Mouse (Mus musculus) hindbrain, embryonic 14.5 days (tissue): ENCODE results near the gene Hsd3b7. TPM values are rescaled to one million over a fixed set of nuclear protein-coding genes. Genes with fewer than 3 reads are reported as not detected.
A peak's percentile ranks its signal among the peaks of the same experiment; 100 is the strongest.

Source experiments
- ATAC-seq: fragments of 200-750 bp; cut with Nextera tagmentation; 2 replicates; pipeline ENCODE4 v1.8.0; 2017; ENCODE audit warnings: moderate number of reproducible peaks, mild to moderate bottlenecking, moderate TSS enrichment, moderate library complexity; ENCODE audit not compliant: low FRiP score
- DNase-seq: peaks from one replicate; pipeline ENCODE4 v3.0.0-alpha.2; 2015; ENCODE audit warnings: low spot score
- H3K27ac ChIP-seq: fragments of 300-500 bp; sonication (generic); 2 replicates; pipeline ENCODE4 v1.5.1; 2014; ENCODE audit warnings: mild to moderate bottlenecking, moderate library complexity
- H3K27me3 ChIP-seq: fragments of 300-500 bp; sonication (generic); 2 replicates; pipeline ENCODE4 v1.6.1; 2014; ENCODE audit warnings: mild to moderate bottlenecking, low read length, mixed read lengths; ENCODE audit not compliant: control insufficient read depth, insufficient read depth
- H3K36me3 ChIP-seq: fragments of 300-500 bp; sonication (generic); replicated peaks from 2 replicates; pipeline ENCODE4 v1.6.1; 2014; ENCODE audit not compliant: control insufficient read depth, insufficient read depth
- H3K4me1 ChIP-seq: fragments of 300-500 bp; sonication (generic); replicated peaks from 2 replicates; pipeline ENCODE4 v1.6.1; 2014; ENCODE audit warnings: antibody characterized with exemption, low read length, mixed read lengths; ENCODE audit not compliant: control insufficient read depth, insufficient read depth
- H3K4me2 ChIP-seq: fragments of 300-500 bp; sonication (generic); replicated peaks from 2 replicates; pipeline ENCODE4 v1.6.1; 2014; ENCODE audit warnings: mild to moderate bottlenecking, moderate library complexity
- H3K4me3 ChIP-seq: fragments of 300-500 bp; sonication (generic); replicated peaks from 2 replicates; pipeline ENCODE4 v1.5.1; 2014; ENCODE audit warnings: mild to moderate bottlenecking, low read length
- H3K9ac ChIP-seq: fragments of 300-500 bp; sonication (generic); 2 replicates; pipeline ENCODE4 v1.6.1; 2014
- H3K9me3 ChIP-seq: fragments of 300-500 bp; sonication (generic); 2 replicates; pipeline ENCODE4 v1.6.1; 2016; ENCODE audit warnings: low read length; ENCODE audit not compliant: control insufficient read depth
- WGBS: fragments of 180-500 bp; shearing (Covaris S2); extraction: QIAGEN DNeasy Blood & Tissue Kit; methylation state at CpG from one replicate; pipeline ENCODE4 v1.1.7; 2014; 5-methylcytosine and 5-hydroxymethylcytosine counted together
- polyA plus RNA-seq: library from polyadenylated mRNA; unstranded; fragments of >200 nt; fragmentation: Nextera tagmentation; extraction: Ambion mirVana; gene quantifications from 2 replicates; pipeline ENCODE4 v1.2.1, GENCODE M21; 2014

The Hsd3b7 gene
- polyA plus RNA-seq, 1 experiment from 2014 or later: 11.0 TPM

GRCm38 (mm10) chr7:127797076-127797845 is 3.1 kb upstream of the Hsd3b7 start:
- H3K4me3 ChIP-seq: no peak overlapping the region
- H3K27ac ChIP-seq: no peak overlapping the region
- DNase-seq: no peak
- WGBS: 95% methylated on average over 23 of the region's 23 CpGs
- H3K4me2 ChIP-seq: no peak overlapping the region
- 0 out of 2 replicates have a peak, but pooled peaks cover 5% of the 10 kb centered on the region for H3K4me1 ChIP-seq
- peaks cover 80% of the 10 kb centered on the region for H3K36me3 ChIP-seq
- H3K9me3 ChIP-seq: no peaks in the 10 kb centered on the region
- H3K27me3 ChIP-seq: no peaks in the 10 kb centered on the region
- ATAC-seq: no peak
- no peak overlapping the region for H3K9ac ChIP-seq

GRCm38 (mm10) chr7:127798591-127798990 is 1.8 kb upstream of the Hsd3b7 start:
- DNase-seq (no peak), ATAC-seq (no peak)
- Histone ChIP-seq H3K9me3 (no peaks in the 10 kb centered on the region), H3K4me2 (no peak overlapping the region), H3K9ac (no peak overlapping the region), H3K27ac (no peak overlapping the region), H3K36me3 (peaks cover 74% of the 10 kb centered on the region), H3K4me3 (no peak overlapping the region), H3K4me1 (0 out of 2 replicates have a peak, but pooled peaks cover 5% of the 10 kb centered on the region), H3K27me3 (no peaks in the 10 kb centered on the region)
- over 99% methylated on average over 4 of the region's 4 CpGs for WGBS

GRCm38 (mm10) chr7:127799211-127799610 is 1.2 kb upstream of the Hsd3b7 start:
- no peak for DNase-seq
- peaks cover 71% of the 10 kb centered on the region for H3K36me3 ChIP-seq
- no peak overlapping the region for H3K27ac ChIP-seq
- 95% methylated on average over 13 of the region's 13 CpGs for WGBS
- no peak overlapping the region for H3K9ac ChIP-seq
- ATAC-seq: no peak
- 0 out of 2 replicates have a peak, but pooled peaks cover 5% of the 10 kb centered on the region for H3K4me1 ChIP-seq
- H3K4me2 ChIP-seq: no peak overlapping the region
- no peaks in the 10 kb centered on the region for H3K9me3 ChIP-seq
- H3K27me3 ChIP-seq: no peaks in the 10 kb centered on the region
- no peak overlapping the region for H3K4me3 ChIP-seq

GRCm38 (mm10) chr7:127799738-127800137 is 666 bp upstream of the Hsd3b7 start:
- peaks cover 66% of the 10 kb centered on the region for H3K36me3 ChIP-seq
- ATAC-seq: no peak
- no peaks in the 10 kb centered on the region for H3K9me3 ChIP-seq
- DNase-seq: no peak
- H3K4me2 ChIP-seq: no peak overlapping the region
- 100% methylated on average over 1 of the region's 1 CpGs for WGBS
- no peak overlapping the region for H3K4me3 ChIP-seq
- no peak overlapping the region for H3K9ac ChIP-seq
- no peaks in the 10 kb centered on the region for H3K27me3 ChIP-seq
- H3K4me1 ChIP-seq: 0 out of 2 replicates have a peak, but pooled peaks cover 5% of the 10 kb centered on the region
- H3K27ac ChIP-seq: peak overlapping the region; percentile 6; the same call in 1 of the 2 replicates

GRCm38 (mm10) chr7:127801010-127801621 is 712 bp downstream of the Hsd3b7 start:
- 0 out of 2 replicates have a peak, but pooled peaks have one; percentile 1 for ATAC-seq
- Histone ChIP-seq H3K27ac (no peak overlapping the region), H3K27me3 (no peaks in the 10 kb centered on the region), H3K9me3 (no peaks in the 10 kb centered on the region), H3K4me2 (peak overlapping the region; percentile 24; the same call in 1 of the 2 replicates), H3K9ac (no peak overlapping the region), H3K4me1 (0 out of 2 replicates have a peak, but pooled peaks cover 5% of the 10 kb centered on the region), H3K36me3 (peaks cover 61% of the 10 kb centered on the region), H3K4me3 (no peak overlapping the region)
- DNase-seq: no peak
- 91% methylated on average over 8 of the region's 8 CpGs for WGBS

- DNase-seq (no peak), ATAC-seq (no peak)
- WGBS: 93% methylated on average over 17 of the region's 17 CpGs
- H3K9me3 ChIP-seq: no peaks in the 10 kb centered on the region
- H3K4me3 ChIP-seq: no peak overlapping the region
- no peak overlapping the region for H3K4me2 ChIP-seq
- H3K27me3 ChIP-seq: no peaks in the 10 kb centered on the region
- H3K9ac ChIP-seq: no peak overlapping the region
- peaks cover 56% of the 10 kb centered on the region for H3K36me3 ChIP-seq
- no peak overlapping the region for H3K27ac ChIP-seq
- H3K4me1 ChIP-seq: 0 out of 2 replicates have a peak, but pooled peaks cover 5% of the 10 kb centered on the region
Observed at GRCm38 (mm10) chr7:127802313-127802712, 1.9 kb downstream of the Hsd3b7 start.

GRCm38 (mm10) chr7:127808821-127809220 is 8.4 kb downstream of the Hsd3b7 start:
- no peak for DNase-seq
- ATAC-seq: no peak
- no peaks in the 10 kb centered on the region for H3K9me3 ChIP-seq
- peaks cover 78% of the 10 kb centered on the region for H3K36me3 ChIP-seq
- H3K9ac ChIP-seq: no peak overlapping the region
- H3K4me3 ChIP-seq: no peak overlapping the region
- no peaks in the 10 kb centered on the region for H3K27me3 ChIP-seq
- no peak overlapping the region for H3K27ac ChIP-seq
- no peak overlapping the region for H3K4me2 ChIP-seq
- no peaks in the 10 kb centered on the region for H3K4me1 ChIP-seq
- WGBS: 80% methylated on average over 5 of the region's 5 CpGs

GRCm38 (mm10) chr7:127809846-127810245 is 9.4 kb downstream of the Hsd3b7 start:
- Histone ChIP-seq H3K9me3 (no peaks in the 10 kb centered on the region), H3K4me1 (no peaks in the 10 kb centered on the region), H3K36me3 (peaks cover 87% of the 10 kb centered on the region), H3K4me2 (no peak overlapping the region), H3K27me3 (no peaks in the 10 kb centered on the region), H3K9ac (no peak overlapping the region), H3K4me3 (no peak overlapping the region), H3K27ac (no peak overlapping the region)
- ATAC-seq: no peak
- WGBS: 94% methylated on average over 1 of the region's 1 CpGs
- no peak for DNase-seq

- 77% methylated on average over 10 of the region's 10 CpGs for WGBS
- H3K27ac ChIP-seq: no peak overlapping the region
- DNase-seq: no peak
- H3K9me3 ChIP-seq: no peaks in the 10 kb centered on the region
- no peaks in the 10 kb centered on the region for H3K27me3 ChIP-seq
- H3K4me2 ChIP-seq: no peak overlapping the region
- H3K4me3 ChIP-seq: no peak overlapping the region
- H3K36me3 ChIP-seq: peaks cover 89% of the 10 kb centered on the region
- ATAC-seq: no peak
- no peaks in the 10 kb centered on the region for H3K4me1 ChIP-seq
- H3K9ac ChIP-seq: no peak overlapping the region
Observed at GRCm38 (mm10) chr7:127810650-127811049, 10.2 kb downstream of the Hsd3b7 start.
